Mouse (Mus musculus): ENCODE measurements around the gene Pde12. TPM values are rescaled to one million over a fixed set of nuclear protein-coding genes. Genes with fewer than 3 reads are reported as not detected.
A peak's percentile ranks its signal among the peaks of the same experiment; 100 is the strongest.
"Not testable (repeated sequence)": the region's sequence is repeated elsewhere in the genome, so short reads cannot be mapped to it uniquely, and the experiment has no call there.

Pde12 gene
- polyA plus RNA-seq (2015; fragmentation: Nextera tagmentation; extraction: Ambion mirVana): 8.0 and 8.3 TPM in 2 replicates

DNA sequence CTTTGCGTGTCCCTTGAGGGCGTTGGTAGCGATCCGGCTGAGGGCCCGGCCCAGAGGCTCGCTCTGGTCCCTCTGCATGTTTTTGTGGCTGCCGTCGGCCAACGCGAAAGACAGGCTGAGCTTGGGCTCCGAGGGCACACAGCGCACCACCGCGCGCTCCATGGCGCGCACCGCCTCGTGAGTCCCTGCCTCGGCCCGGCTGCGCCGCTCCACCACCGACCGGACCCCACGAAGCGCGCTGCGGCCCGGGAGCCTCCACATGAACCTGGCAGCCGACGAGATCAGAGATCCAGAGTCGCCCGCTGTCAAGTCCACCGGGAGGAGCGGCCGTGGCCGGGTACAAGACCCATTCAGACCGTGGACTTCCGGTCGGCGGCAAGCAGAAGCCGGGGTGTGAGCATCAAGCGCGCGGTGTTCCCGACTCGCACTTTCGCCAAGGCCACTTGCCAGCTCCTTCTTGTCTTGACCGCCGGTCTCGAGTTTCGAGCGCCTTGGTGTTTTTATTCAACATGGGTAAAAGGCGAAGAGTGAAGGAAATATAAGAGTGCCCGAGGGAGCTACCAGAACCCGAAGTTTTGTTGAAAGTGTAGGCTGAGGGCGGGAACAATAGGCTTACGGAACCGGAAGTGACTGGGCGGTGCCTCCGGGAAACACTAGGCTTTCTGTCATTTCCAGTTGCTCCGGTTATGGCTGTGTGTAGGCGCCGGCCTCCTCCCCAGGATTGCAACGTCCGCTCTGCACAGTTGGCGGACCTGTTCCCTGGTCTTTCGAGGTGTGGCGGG is at the start of gene Pde12:
Pde12 (minus strand) TSS at position 592 of the 782 bp plus-strand sequence.
- H3K4me2 ChIP-seq (ENCODE audit: low read depth, low read length): peak within 1 kb of the TSS; percentile 96
- peaks cover 15% of the 10 kb centered on the region for H3K4me1 ChIP-seq (replicated peaks; ENCODE audit: control insufficient read depth, insufficient read depth, low read length)
- H3K9ac ChIP-seq (ENCODE audit: low read length): peak within 1 kb of the TSS; percentile 86
- peaks cover 9% of the 10 kb centered on the region for H3K36me3 ChIP-seq (ENCODE audit: control insufficient read depth, insufficient read depth, low read length)
- H3K4me3 ChIP-seq (ENCODE audit: low read length): peak within 1 kb of the TSS; percentile 94
- H3K9me3 ChIP-seq (ENCODE audit: control insufficient read depth, low read length): no peaks in the 10 kb centered on the region
- no peaks in the 10 kb centered on the region for H3K27me3 ChIP-seq (ENCODE audit: control insufficient read depth, insufficient read depth, low read depth, low read length)
- ATAC-seq (ENCODE audit: low read depth): peak; percentile 94
- WGBS: 0% methylated on average over 68 of the region's 70 CpGs
- H3K27ac ChIP-seq (ENCODE audit: low read length): peak within 1 kb of the TSS; percentile 88

DNA sequence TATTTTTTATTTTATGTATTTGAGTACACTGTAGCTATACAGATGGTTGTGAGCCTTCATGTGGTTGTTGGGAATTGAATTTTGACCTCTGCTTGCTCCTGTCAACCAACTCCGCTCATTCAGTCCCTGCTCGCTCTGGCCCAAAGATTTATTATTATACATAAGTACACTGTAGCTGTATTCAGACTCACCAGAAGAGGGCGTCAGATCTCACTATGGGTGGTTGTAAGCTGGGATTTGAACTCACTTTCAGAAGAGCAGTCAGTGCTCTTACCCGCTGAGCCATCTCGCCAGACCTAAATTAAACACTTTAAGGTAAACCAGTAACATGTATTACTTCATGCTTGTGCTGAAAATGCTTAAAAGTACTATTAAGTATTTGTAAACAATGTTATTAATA is 35.6 kb upstream of the Pde12 start:
- H3K36me3 ChIP-seq (ENCODE audit: control insufficient read depth, insufficient read depth, low read length); ATAC-seq (ENCODE audit: low read depth); H3K27me3 ChIP-seq (ENCODE audit: control insufficient read depth, insufficient read depth, low read depth, low read length); H3K27ac ChIP-seq (ENCODE audit: low read length); H3K4me3 ChIP-seq (ENCODE audit: low read length); H3K9ac ChIP-seq (ENCODE audit: low read length); H3K4me2 ChIP-seq (ENCODE audit: low read depth, low read length); H3K4me1 ChIP-seq (replicated peaks; ENCODE audit: control insufficient read depth, insufficient read depth, low read length); H3K9me3 ChIP-seq (ENCODE audit: control insufficient read depth, low read length): not testable (repeated sequence)
- 79% methylated on average over 5 of the region's 5 CpGs for WGBS

DNA sequence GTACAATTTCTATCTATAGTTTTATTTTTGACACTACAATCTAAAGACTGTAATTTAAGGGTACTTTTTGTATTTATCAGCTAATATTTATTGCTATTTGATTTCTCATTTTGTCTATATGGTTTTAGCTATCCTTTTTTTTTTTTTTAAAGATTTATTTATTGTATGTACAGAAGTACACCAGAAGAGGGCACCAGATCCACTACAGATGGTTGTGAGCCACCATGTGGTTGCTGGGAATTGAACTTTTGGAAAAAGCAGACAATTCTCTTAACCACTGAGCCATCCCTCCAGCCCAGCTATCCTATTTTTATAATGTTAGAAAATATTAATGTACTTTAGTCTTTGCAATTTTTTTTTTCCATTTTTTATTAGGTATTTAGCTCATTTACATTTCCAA is 28.2 kb upstream of the Pde12 start:
- ATAC-seq (ENCODE audit: low read depth): no peak
- Histone ChIP-seq H3K36me3 (ENCODE audit: control insufficient read depth, insufficient read depth, low read length) (no peaks in the 10 kb centered on the region), H3K4me3 (ENCODE audit: low read length) (no peak overlapping the region), H3K27ac (ENCODE audit: low read length) (no peak overlapping the region), H3K9me3 (ENCODE audit: control insufficient read depth, low read length) (no peaks in the 10 kb centered on the region), H3K9ac (ENCODE audit: low read length) (no peak overlapping the region), H3K27me3 (ENCODE audit: control insufficient read depth, insufficient read depth, low read depth, low read length) (no peaks in the 10 kb centered on the region), H3K4me1 (replicated peaks; ENCODE audit: control insufficient read depth, insufficient read depth, low read length) (no peaks in the 10 kb centered on the region), H3K4me2 (ENCODE audit: low read depth, low read length) (no peak overlapping the region)

DNA sequence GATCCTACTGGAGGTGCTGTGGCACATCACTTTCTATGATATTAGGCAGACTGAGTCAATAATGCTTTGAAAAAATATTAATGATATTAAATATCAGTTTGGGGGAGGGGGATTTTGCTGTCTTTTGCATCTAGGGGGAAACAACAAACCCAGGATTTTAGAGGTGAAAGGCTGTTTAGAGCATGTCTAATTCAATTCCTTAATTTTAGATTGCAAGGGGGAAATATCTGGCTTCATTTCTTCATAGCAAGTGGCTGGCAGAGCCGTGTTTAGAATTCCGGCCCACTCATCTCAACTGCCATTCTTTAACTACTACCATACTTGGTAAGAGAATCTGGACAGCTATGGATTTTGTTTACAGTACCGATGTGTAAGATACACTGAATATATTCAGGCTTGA is 23.3 kb upstream of the Pde12 start, which contains the start of gene Dnah12:
Dnah12 (plus strand) TSS at position 301 of the 400 bp plus-strand sequence.
- no peak within 1 kb of the TSS for H3K4me3 ChIP-seq (ENCODE audit: low read length)
- H3K4me2 ChIP-seq (ENCODE audit: low read depth, low read length): no peak within 1 kb of the TSS
- no peaks in the 10 kb centered on the region for H3K9me3 ChIP-seq (ENCODE audit: control insufficient read depth, low read length)
- no peaks in the 10 kb centered on the region for H3K36me3 ChIP-seq (ENCODE audit: control insufficient read depth, insufficient read depth, low read length)
- H3K27ac ChIP-seq (ENCODE audit: low read length): no peak within 1 kb of the TSS
- H3K9ac ChIP-seq (ENCODE audit: low read length): no peak within 1 kb of the TSS
- 72% methylated on average over 3 of the region's 3 CpGs for WGBS
- H3K4me1 ChIP-seq (replicated peaks; ENCODE audit: control insufficient read depth, insufficient read depth, low read length): no peaks in the 10 kb centered on the region
- no peaks in the 10 kb centered on the region for H3K27me3 ChIP-seq (ENCODE audit: control insufficient read depth, insufficient read depth, low read depth, low read length)
- no peak for ATAC-seq (ENCODE audit: low read depth)

DNA sequence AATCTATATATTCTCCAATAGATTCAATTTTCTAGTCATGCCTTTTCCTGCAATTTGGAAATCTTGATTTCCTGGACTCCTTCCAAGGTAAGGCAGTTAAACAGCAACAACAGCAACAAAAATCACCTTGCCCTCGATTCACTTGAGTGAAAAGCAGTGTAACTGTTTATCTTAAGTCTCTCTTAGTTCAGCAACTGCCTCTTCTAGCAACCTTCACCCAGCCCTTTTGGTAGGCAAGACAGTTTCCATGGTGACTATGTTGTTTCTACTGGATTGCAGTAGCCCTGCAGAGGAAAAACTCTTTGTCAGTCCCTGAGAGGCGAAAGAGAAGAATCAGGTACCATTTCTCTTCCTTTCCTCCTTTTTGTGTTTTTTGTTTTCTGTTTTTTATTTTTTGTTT is 21.7 kb upstream of the Pde12 start:
- WGBS: 31% methylated on average over 2 of the region's 2 CpGs
- no peak overlapping the region for H3K9ac ChIP-seq (ENCODE audit: low read length)
- H3K4me2 ChIP-seq (ENCODE audit: low read depth, low read length): no peak overlapping the region
- no peak overlapping the region for H3K27ac ChIP-seq (ENCODE audit: low read length)
- H3K9me3 ChIP-seq (ENCODE audit: control insufficient read depth, low read length): no peaks in the 10 kb centered on the region
- H3K4me1 ChIP-seq (replicated peaks; ENCODE audit: control insufficient read depth, insufficient read depth, low read length): no peaks in the 10 kb centered on the region
- no peaks in the 10 kb centered on the region for H3K27me3 ChIP-seq (ENCODE audit: control insufficient read depth, insufficient read depth, low read depth, low read length)
- H3K36me3 ChIP-seq (ENCODE audit: control insufficient read depth, insufficient read depth, low read length): no peaks in the 10 kb centered on the region
- H3K4me3 ChIP-seq (ENCODE audit: low read length): no peak overlapping the region
- no peak for ATAC-seq (ENCODE audit: low read depth)

DNA sequence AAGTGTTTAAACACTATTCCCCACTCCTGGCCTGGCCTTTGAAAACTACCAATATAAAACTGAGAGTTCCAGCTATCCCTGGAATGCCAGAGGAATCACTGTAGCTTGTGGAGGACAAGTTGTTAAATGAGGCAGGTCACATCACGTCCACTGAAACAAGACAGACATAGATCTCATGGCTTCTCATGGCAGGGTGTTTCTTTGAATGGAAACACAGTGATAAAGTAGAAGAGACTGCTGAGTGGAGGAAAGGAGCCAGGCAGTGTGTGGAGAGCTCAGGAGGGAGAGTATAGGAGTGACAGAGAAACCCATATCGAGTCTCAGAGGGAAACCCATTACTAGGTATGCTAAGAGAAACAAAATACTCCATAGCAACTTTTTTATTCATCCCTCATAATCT is 21.0 kb upstream of the Pde12 start:
- Histone ChIP-seq H3K9ac (ENCODE audit: low read length) (no peak overlapping the region), H3K4me2 (ENCODE audit: low read depth, low read length) (no peak overlapping the region)
- no peak for ATAC-seq (ENCODE audit: low read depth)

DNA sequence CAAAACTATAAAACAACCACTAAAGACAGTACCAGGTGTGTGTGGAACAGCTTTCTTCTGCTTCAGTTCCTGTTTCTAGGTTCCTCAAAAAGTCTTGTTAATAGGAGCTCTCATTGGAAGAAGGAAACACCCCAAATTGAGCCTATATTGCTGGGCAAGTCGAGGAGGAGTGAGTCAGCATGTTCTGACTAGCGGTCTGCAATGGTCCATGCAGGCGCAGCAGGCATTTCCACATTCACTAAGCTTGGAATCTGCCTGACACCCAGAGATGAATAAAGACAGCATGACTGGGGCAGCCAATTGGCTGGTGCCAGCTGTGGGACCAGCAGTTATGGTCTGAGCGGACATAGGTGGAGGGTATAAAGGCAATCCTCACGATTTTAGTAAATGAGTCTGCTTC is 6.1 kb upstream of the Pde12 start:
- H3K4me1 ChIP-seq (replicated peaks; ENCODE audit: control insufficient read depth, insufficient read depth, low read length): no peaks in the 10 kb centered on the region
- no peak overlapping the region for H3K9ac ChIP-seq (ENCODE audit: low read length)
- no peaks in the 10 kb centered on the region for H3K36me3 ChIP-seq (ENCODE audit: control insufficient read depth, insufficient read depth, low read length)
- 76% methylated on average over 5 of the region's 5 CpGs for WGBS
- ATAC-seq (ENCODE audit: low read depth): no peak
- H3K4me3 ChIP-seq (ENCODE audit: low read length): no peak overlapping the region
- no peak overlapping the region for H3K4me2 ChIP-seq (ENCODE audit: low read depth, low read length)
- no peak overlapping the region for H3K27ac ChIP-seq (ENCODE audit: low read length)
- H3K9me3 ChIP-seq (ENCODE audit: control insufficient read depth, low read length): no peaks in the 10 kb centered on the region
- no peaks in the 10 kb centered on the region for H3K27me3 ChIP-seq (ENCODE audit: control insufficient read depth, insufficient read depth, low read depth, low read length)

More for the DNA sequence above, 21.0 kb upstream of the Pde12 start:
- no peaks in the 10 kb centered on the region for H3K9me3 ChIP-seq (ENCODE audit: control insufficient read depth, low read length)
- 45% methylated on average over 2 of the region's 2 CpGs for WGBS
- no peaks in the 10 kb centered on the region for H3K36me3 ChIP-seq (ENCODE audit: control insufficient read depth, insufficient read depth, low read length)
- no peak overlapping the region for H3K27ac ChIP-seq (ENCODE audit: low read length)
- no peaks in the 10 kb centered on the region for H3K27me3 ChIP-seq (ENCODE audit: control insufficient read depth, insufficient read depth, low read depth, low read length)
- H3K4me3 ChIP-seq (ENCODE audit: low read length): no peak overlapping the region
- H3K4me1 ChIP-seq (replicated peaks; ENCODE audit: control insufficient read depth, insufficient read depth, low read length): no peaks in the 10 kb centered on the region

DNA sequence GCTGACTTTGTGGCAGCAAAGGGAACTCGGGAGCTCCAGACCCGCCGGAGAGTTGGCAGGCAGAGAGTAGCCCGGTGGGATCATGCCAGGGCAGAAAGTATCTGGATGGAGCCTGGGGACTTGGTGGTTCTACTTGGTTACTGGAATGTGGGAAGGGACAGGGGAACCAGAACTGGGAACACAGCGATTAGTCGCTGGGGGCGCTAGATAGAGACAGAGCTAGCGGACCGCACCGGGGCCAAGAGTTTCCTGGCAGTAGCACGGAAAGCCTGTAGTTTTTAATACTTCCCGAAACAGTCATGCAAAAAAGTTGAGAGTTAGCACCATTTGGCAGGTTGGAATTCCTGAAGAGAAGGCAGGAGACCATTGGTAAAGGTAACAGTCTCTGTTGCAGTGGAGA is 5.7 kb upstream of the Pde12 start:
- H3K27ac ChIP-seq (ENCODE audit: low read length): no peak overlapping the region
- no peak overlapping the region for H3K4me3 ChIP-seq (ENCODE audit: low read length)
- H3K4me1 ChIP-seq (replicated peaks; ENCODE audit: control insufficient read depth, insufficient read depth, low read length): peaks cover 3% of the 10 kb centered on the region
- WGBS: 15% methylated on average over 12 of the region's 12 CpGs
- ATAC-seq (ENCODE audit: low read depth): no peak
- no peaks in the 10 kb centered on the region for H3K27me3 ChIP-seq (ENCODE audit: control insufficient read depth, insufficient read depth, low read depth, low read length)
- no peak overlapping the region for H3K9ac ChIP-seq (ENCODE audit: low read length)
- no peak overlapping the region for H3K4me2 ChIP-seq (ENCODE audit: low read depth, low read length)
- no peaks in the 10 kb centered on the region for H3K9me3 ChIP-seq (ENCODE audit: control insufficient read depth, low read length)
- no peaks in the 10 kb centered on the region for H3K36me3 ChIP-seq (ENCODE audit: control insufficient read depth, insufficient read depth, low read length)

DNA sequence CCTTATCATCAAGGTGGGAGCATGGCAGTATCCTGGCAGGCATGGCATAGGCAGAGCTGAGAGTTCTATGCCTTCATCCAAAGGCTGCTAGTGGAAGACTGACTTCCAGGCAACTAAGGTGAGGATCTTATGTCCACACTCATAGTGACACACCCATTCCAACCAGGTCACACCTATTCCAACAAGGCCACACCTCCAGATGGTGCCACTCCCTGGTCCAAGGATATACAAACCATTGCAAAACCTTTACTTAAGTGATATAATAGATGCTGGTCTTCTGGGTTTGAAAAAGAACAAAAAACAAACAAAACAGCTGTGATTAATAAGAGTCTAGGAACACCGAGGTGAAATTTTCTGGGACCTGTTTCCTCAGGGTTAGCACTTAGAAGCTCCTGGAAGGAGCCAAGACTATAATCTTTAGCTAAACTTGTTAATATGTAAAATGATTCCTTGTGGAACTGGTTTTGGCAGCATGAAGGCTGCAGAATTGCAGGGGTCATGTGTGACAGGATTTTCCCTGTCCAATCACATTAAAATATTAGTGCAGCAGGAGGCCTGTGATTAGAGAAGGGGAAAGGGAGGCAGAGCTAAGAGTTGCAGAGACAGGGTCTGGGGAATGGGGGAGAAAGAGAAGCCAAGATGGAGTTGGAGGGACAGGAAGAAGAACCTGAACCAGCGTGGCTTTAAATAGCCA is 4.9 kb upstream of the Pde12 start:
- H3K9ac ChIP-seq (ENCODE audit: low read length); H3K4me1 ChIP-seq (replicated peaks; ENCODE audit: control insufficient read depth, insufficient read depth, low read length); H3K36me3 ChIP-seq (ENCODE audit: control insufficient read depth, insufficient read depth, low read length); H3K27me3 ChIP-seq (ENCODE audit: control insufficient read depth, insufficient read depth, low read depth, low read length); H3K4me2 ChIP-seq (ENCODE audit: low read depth, low read length); H3K9me3 ChIP-seq (ENCODE audit: control insufficient read depth, low read length); ATAC-seq (ENCODE audit: low read depth); H3K4me3 ChIP-seq (ENCODE audit: low read length); H3K27ac ChIP-seq (ENCODE audit: low read length): not testable (repeated sequence)
- 70% methylated on average over 2 of the region's 2 CpGs for WGBS

Measured in lung, embryonic 16.5 days (tissue).